Mouse (Mus musculus): ENCODE measurements around the gene Jund. TPM values are rescaled to one million over a fixed set of nuclear protein-coding genes. Genes with fewer than 3 reads are reported as not detected.

The Jund gene
- polyA plus RNA-seq, 1 experiment from 2014 or later, result 115 TPM

GRCm38 (mm10) chr8:70741661-70742060, 42.9 kb downstream of the Jund start:
- 67% methylated on average over 5 of the region's 5 CpGs for WGBS
- ATAC-seq (ENCODE audit: low read depth), result no peak

GRCm38 (mm10) chr8:70742176-70742575, 43.4 kb downstream of the Jund start:
- H3K36me3 ChIP-seq (ENCODE audit: control insufficient read depth, insufficient read depth, low read length), result no peaks in the 10 kb centered on the region
- no peak overlapping the region for H3K9ac ChIP-seq (replicated peaks; ENCODE audit: low read depth, low read length)
- no peak overlapping the region for H3K4me3 ChIP-seq (ENCODE audit: low read depth, low read length)
- 72% methylated on average over 11 of the region's 11 CpGs for WGBS
- no peak for ATAC-seq (ENCODE audit: low read depth)
- no peaks in the 10 kb centered on the region for H3K9me3 ChIP-seq (ENCODE audit: control insufficient read depth, low read length)
- peaks cover 30% of the 10 kb centered on the region for H3K27me3 ChIP-seq (ENCODE audit: control insufficient read depth, insufficient read depth, low read length)
- H3K4me1 ChIP-seq (ENCODE audit: control insufficient read depth, insufficient read depth, low read length), result peaks cover 5% of the 10 kb centered on the region; the same call in 1 of the 2 replicates
- H3K27ac ChIP-seq (ENCODE audit: low read depth, low read length), result no peak overlapping the region
- H3K4me2 ChIP-seq (ENCODE audit: low read depth, low read length), result no peak overlapping the region

More at GRCm38 (mm10) chr8:70741661-70742060, 42.9 kb downstream of the Jund start:
- H3K4me2 ChIP-seq (ENCODE audit: low read depth, low read length), result no peak overlapping the region
- no peak overlapping the region for H3K4me3 ChIP-seq (ENCODE audit: low read depth, low read length)
- peaks cover 5% of the 10 kb centered on the region; the same call in 1 of the 2 replicates for H3K4me1 ChIP-seq (ENCODE audit: control insufficient read depth, insufficient read depth, low read length)
- H3K9ac ChIP-seq (replicated peaks; ENCODE audit: low read depth, low read length), result no peak overlapping the region
- H3K9me3 ChIP-seq (ENCODE audit: control insufficient read depth, low read length), result no peaks in the 10 kb centered on the region
- H3K27ac ChIP-seq (ENCODE audit: low read depth, low read length), result no peak overlapping the region
- peaks cover 30% of the 10 kb centered on the region for H3K27me3 ChIP-seq (ENCODE audit: control insufficient read depth, insufficient read depth, low read length)
- no peaks in the 10 kb centered on the region for H3K36me3 ChIP-seq (ENCODE audit: control insufficient read depth, insufficient read depth, low read length)

GRCm38 (mm10) chr8:70742981-70743655, 44.4 kb downstream of the Jund start:
- peak overlapping the region; percentile 32; the same call in 1 of the 2 replicates for H3K9ac ChIP-seq (replicated peaks; ENCODE audit: low read depth, low read length)
- no peak for ATAC-seq (ENCODE audit: low read depth)

DNA sequence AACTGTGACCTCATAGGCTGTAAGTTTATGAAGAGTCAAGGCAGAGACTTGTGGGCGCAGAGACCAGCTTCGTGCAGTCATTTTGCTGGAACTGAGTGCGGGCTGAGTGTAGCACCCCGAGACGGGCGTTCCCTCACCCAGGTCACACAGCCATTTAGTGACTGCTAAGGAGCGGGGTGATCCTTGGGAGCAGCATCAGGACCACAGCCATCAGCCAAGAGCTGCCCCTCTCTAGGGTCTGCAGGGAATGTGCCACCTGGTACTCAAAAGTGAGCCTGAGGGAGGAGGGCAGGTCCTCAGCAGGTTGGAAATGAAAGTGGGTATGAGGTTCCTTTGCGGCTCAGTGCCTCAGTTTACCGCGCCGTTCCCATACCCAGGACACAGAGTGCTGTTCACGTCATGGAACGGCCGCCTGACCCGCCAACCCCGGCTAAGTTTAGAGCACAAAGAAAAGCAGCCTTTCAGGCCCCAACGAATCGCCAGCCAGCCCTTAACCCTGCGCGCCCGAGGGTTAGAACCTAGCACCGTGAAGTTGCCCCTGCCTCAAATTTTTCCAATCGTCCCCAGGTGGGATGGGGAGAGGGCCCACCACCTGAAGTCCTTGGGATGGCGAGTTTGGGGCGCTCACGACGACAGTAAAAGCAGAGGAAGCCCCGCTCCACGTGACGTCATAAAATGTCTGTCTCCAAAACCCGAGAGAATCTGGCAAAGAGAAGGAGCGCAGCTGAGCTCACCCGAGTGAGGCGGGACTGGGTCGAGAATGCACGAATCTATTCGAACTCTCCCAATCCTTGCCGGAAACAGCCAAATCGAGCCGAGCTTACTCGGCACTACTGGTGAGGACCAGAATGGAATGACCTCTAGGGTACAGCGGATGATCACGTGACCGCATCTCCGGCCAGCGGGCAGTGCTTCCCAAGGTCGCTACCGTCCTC, 45.2 kb downstream of the Jund start:
- peak overlapping the region; percentile 18 for H3K4me3 ChIP-seq (ENCODE audit: low read depth, low read length)
- H3K27me3 ChIP-seq (ENCODE audit: control insufficient read depth, insufficient read depth, low read length), result peaks cover 30% of the 10 kb centered on the region
- H3K9me3 ChIP-seq (ENCODE audit: control insufficient read depth, low read length), result no peaks in the 10 kb centered on the region
- H3K4me1 ChIP-seq (ENCODE audit: control insufficient read depth, insufficient read depth, low read length), result peaks cover 5% of the 10 kb centered on the region; the same call in 1 of the 2 replicates
- peak; percentile 39 for ATAC-seq (ENCODE audit: low read depth)
- H3K27ac ChIP-seq (ENCODE audit: low read depth, low read length), result no peak overlapping the region
- H3K36me3 ChIP-seq (ENCODE audit: control insufficient read depth, insufficient read depth, low read length), result no peaks in the 10 kb centered on the region
- H3K9ac ChIP-seq (replicated peaks; ENCODE audit: low read depth, low read length), result peak overlapping the region; percentile 39; the same call in 1 of the 2 replicates
- peak overlapping the region; percentile 44 for H3K4me2 ChIP-seq (ENCODE audit: low read depth, low read length)
- 4% methylated on average over 48 of the region's 48 CpGs for WGBS

More at GRCm38 (mm10) chr8:70742981-70743655, 44.4 kb downstream of the Jund start:
- H3K9me3 ChIP-seq (ENCODE audit: control insufficient read depth, low read length), result no peaks in the 10 kb centered on the region
- H3K36me3 ChIP-seq (ENCODE audit: control insufficient read depth, insufficient read depth, low read length), result no peaks in the 10 kb centered on the region
- peaks cover 5% of the 10 kb centered on the region; the same call in 1 of the 2 replicates for H3K4me1 ChIP-seq (ENCODE audit: control insufficient read depth, insufficient read depth, low read length)
- peak overlapping the region; percentile 33 for H3K4me2 ChIP-seq (ENCODE audit: low read depth, low read length)
- no peak overlapping the region for H3K27ac ChIP-seq (ENCODE audit: low read depth, low read length)
- H3K27me3 ChIP-seq (ENCODE audit: control insufficient read depth, insufficient read depth, low read length), result peaks cover 30% of the 10 kb centered on the region
- peak overlapping the region; percentile 9; the same call in 1 of the 2 replicates for H3K4me3 ChIP-seq (ENCODE audit: low read depth, low read length)
- 3% methylated on average over 38 of the region's 38 CpGs for WGBS

- Histone ChIP-seq H3K4me2 (ENCODE audit: low read depth, low read length) (no peak overlapping the region), H3K27me3 (ENCODE audit: control insufficient read depth, insufficient read depth, low read length) (peaks cover 30% of the 10 kb centered on the region)
- 52% methylated on average over 11 of the region's 11 CpGs for WGBS
Measured at GRCm38 (mm10) chr8:70744806-70745205, 46.1 kb downstream of the Jund start.

DNA sequence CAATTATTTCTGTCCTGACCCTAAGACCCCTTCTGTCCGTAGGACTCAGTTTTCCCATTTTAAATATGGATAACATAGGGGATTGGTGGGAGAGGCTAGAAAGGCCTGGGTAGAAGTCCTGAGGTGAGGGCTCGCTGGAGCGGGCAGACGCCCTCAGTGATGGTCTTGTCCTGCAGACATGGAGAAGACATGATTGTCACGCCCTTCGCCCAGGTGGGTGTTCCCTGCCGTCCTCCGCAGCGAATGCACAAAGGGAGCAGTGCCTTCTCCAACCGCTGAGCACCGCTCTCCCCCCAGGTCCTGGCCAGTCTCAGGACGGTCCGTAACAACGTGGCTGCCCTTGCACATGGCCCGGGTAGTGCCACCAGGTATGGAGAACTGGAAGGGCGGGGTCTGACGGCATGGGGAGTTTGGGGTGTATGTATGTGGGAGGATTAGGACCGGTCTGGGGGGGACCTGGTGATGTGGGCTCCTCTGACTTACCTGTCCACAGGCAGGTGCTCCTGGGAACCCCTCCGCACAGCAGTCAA, 47.0 kb downstream of the Jund start:
- Histone ChIP-seq H3K27ac (ENCODE audit: low read depth, low read length) (no peak overlapping the region), H3K9ac (replicated peaks; ENCODE audit: low read depth, low read length) (no peak overlapping the region), H3K4me2 (ENCODE audit: low read depth, low read length) (no peak overlapping the region), H3K4me1 (ENCODE audit: control insufficient read depth, insufficient read depth, low read length) (peaks cover 5% of the 10 kb centered on the region; the same call in 1 of the 2 replicates), H3K4me3 (ENCODE audit: low read depth, low read length) (no peak overlapping the region), H3K27me3 (ENCODE audit: control insufficient read depth, insufficient read depth, low read length) (peaks cover 30% of the 10 kb centered on the region), H3K36me3 (ENCODE audit: control insufficient read depth, insufficient read depth, low read length) (no peaks in the 10 kb centered on the region), H3K9me3 (ENCODE audit: control insufficient read depth, low read length) (no peaks in the 10 kb centered on the region)
- ATAC-seq (ENCODE audit: low read depth), result no peak
- WGBS, result 52% methylated on average over 19 of the region's 19 CpGs

More at GRCm38 (mm10) chr8:70744806-70745205, 46.1 kb downstream of the Jund start:
- Histone ChIP-seq H3K4me1 (ENCODE audit: control insufficient read depth, insufficient read depth, low read length) (peaks cover 5% of the 10 kb centered on the region; the same call in 1 of the 2 replicates), H3K36me3 (ENCODE audit: control insufficient read depth, insufficient read depth, low read length) (no peaks in the 10 kb centered on the region), H3K9ac (replicated peaks; ENCODE audit: low read depth, low read length) (no peak overlapping the region), H3K4me3 (ENCODE audit: low read depth, low read length) (no peak overlapping the region), H3K27ac (ENCODE audit: low read depth, low read length) (no peak overlapping the region), H3K9me3 (ENCODE audit: control insufficient read depth, low read length) (no peaks in the 10 kb centered on the region)
- no peak for ATAC-seq (ENCODE audit: low read depth)

- Histone ChIP-seq H3K4me2 (ENCODE audit: low read depth, low read length) (no peak overlapping the region), H3K9ac (replicated peaks; ENCODE audit: low read depth, low read length) (no peak overlapping the region), H3K36me3 (ENCODE audit: control insufficient read depth, insufficient read depth, low read length) (no peaks in the 10 kb centered on the region), H3K27me3 (ENCODE audit: control insufficient read depth, insufficient read depth, low read length) (peaks cover 29% of the 10 kb centered on the region), H3K27ac (ENCODE audit: low read depth, low read length) (no peak overlapping the region), H3K4me1 (ENCODE audit: control insufficient read depth, insufficient read depth, low read length) (peaks cover 5% of the 10 kb centered on the region; the same call in 1 of the 2 replicates), H3K9me3 (ENCODE audit: control insufficient read depth, low read length) (no peaks in the 10 kb centered on the region), H3K4me3 (ENCODE audit: low read depth, low read length) (no peak overlapping the region)
- WGBS, result 81% methylated on average over 9 of the region's 9 CpGs
- no peak for ATAC-seq (ENCODE audit: low read depth)
Measured at GRCm38 (mm10) chr8:70746676-70747075, 47.9 kb downstream of the Jund start.

GRCm38 (mm10) chr8:70747211-70747890, 48.6 kb downstream of the Jund start:
- Histone ChIP-seq H3K36me3 (ENCODE audit: control insufficient read depth, insufficient read depth, low read length) (no peaks in the 10 kb centered on the region), H3K4me1 (ENCODE audit: control insufficient read depth, insufficient read depth, low read length) (peaks cover 5% of the 10 kb centered on the region; the same call in 1 of the 2 replicates), H3K27me3 (ENCODE audit: control insufficient read depth, insufficient read depth, low read length) (peaks cover 25% of the 10 kb centered on the region), H3K4me2 (ENCODE audit: low read depth, low read length) (no peak overlapping the region), H3K9me3 (ENCODE audit: control insufficient read depth, low read length) (no peaks in the 10 kb centered on the region), H3K9ac (replicated peaks; ENCODE audit: low read depth, low read length) (no peak overlapping the region), H3K27ac (ENCODE audit: low read depth, low read length) (no peak overlapping the region), H3K4me3 (ENCODE audit: low read depth, low read length) (no peak overlapping the region)
- no peak for ATAC-seq (ENCODE audit: low read depth)
- 89% methylated on average over 18 of the region's 18 CpGs for WGBS

Data from neural tube, embryonic 14.5 days (tissue).